Mouse (Mus musculus): Measurements from ENCODE around the gene Ocln.
"Not testable (repeated sequence)": the region's sequence is repeated elsewhere in the genome, so short reads cannot be mapped to it uniquely, and the experiment has no call there.

The Ocln gene

GRCm38 (mm10) chr13:100491623-100492022, 60.9 kb downstream of the Ocln start:
- no peak for DNase-seq

DNA sequence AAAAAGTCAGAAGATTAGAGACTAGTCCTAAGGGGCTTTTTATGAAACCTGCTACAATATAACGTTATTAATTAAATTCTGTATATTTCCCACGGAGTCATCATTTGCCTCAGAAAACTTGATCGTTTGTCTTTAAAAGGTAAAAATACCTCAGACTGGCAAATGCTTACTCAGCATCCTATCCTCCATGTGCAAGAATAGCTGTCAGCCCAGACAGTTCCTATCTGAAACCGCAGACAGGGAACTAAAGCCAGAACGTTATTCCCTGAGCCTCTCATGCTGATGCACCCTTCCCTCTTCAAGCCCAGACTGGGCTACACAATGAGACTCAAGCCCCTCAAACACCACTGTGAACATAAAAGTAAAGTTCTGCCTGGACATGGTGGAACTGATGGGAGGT, 62.1 kb downstream of the Ocln start:
- no peak for DNase-seq

GRCm38 (mm10) chr13:100483610-100484009, 68.9 kb downstream of the Ocln start:
- DNase-seq = no peak

DNA sequence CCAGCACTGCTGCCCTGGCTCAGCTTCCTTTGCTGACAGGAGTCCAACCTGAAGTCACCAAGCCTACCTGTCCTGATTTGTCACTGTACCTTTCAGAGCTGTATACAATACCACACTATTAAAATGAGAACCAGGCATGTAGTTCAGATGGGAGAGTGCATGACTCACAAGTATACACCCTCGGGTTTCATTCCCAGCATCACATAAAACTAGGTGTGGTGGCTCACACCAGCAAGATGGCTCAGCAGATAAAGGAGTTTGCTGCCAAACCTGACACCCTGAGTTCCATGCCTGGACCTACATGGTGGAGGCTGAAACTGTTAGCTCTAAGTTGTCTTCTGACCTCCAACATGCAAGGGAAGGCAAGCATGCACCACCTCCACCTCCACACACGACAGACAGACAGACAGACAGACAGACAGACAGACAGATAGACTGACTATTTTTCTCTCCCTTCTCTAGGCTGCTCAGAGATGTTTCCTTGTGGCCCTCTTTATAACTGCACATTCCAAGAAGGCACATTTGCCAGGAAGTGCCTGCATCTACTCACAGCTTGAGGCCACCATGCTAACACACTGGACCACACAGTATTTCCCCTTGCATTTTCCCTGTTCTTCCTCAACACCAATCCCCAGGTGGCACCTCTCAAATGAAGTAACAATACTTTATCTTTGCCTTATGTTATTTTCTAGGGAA, 88.8 kb downstream of the Ocln start:
- no peak for DNase-seq

- peak in 1 of 2 experiments; percentile 1 for DNase-seq
Measured at GRCm38 (mm10) chr13:100461336-100461735, 91.2 kb downstream of the Ocln start.

- DNase-seq = not testable (repeated sequence)
Measured at GRCm38 (mm10) chr13:100452415-100453127, 99.9 kb downstream of the Ocln start, which contains the start of gene Naip1. TSS of gene Naip1 (minus strand) at chr13:100452869.

- DNase-seq = no peak
Measured at GRCm38 (mm10) chr13:100449495-100449894, 103.0 kb downstream of the Ocln start.

Data from kidney, postnatal 36 days (tissue).